Mouse (Mus musculus): ENCODE data around the gene Ints13. TPM values are rescaled to one million over a fixed set of nuclear protein-coding genes. Genes with fewer than 3 reads are reported as not detected.

Ints13 gene
- total and polyA plus RNA-seq, 3 experiments, result 31.9 to 51.9 (median 50.5) TPM

DNA sequence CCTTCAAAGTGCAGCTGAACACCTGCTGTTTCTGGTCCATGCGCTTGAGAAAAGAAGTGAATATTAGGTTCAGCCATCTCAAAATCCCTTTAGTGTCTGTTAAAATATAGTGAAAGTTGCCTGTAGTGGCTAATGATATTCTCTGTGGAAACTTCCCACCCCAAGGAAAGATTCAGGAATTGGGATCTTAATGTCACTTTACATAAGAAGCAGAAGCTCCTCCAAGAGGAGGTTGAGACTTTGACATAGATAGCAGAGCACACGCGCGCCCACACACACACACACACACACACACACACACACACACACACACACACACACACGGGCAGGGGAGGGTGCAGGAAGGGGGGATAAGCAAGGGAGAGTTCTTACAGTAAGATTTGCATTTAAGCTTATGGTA is 7.5 kb upstream of the Ints13 start:
- DNase-seq (ENCODE audit: extremely low read depth), result no peak
- Histone ChIP-seq H3K4me2 (ENCODE audit: insufficient read depth, low read depth, poor library complexity, severe bottlenecking) (no peak overlapping the region), H3K9ac (ENCODE audit: insufficient read depth, low read depth) (no peak overlapping the region), H3K27ac (ENCODE audit: insufficient read depth, low read depth) (no peak overlapping the region), H3K36me3 (replicated peaks in 1 of 2; ENCODE audit: control insufficient read depth in 1 of 2, insufficient read depth in 1 of 2, low read length in 1 of 2) (peaks cover 36 to 64% of the 10 kb centered on the region in 2 experiments), H3K9me3 (replicated peaks; ENCODE audit: low read length) (peaks cover 3% of the 10 kb centered on the region), H3K79me2 (replicated peaks; ENCODE audit: control insufficient read depth, extremely low read depth, insufficient read depth, poor library complexity, severe bottlenecking) (peaks cover 49% of the 10 kb centered on the region), H3K27me3 (replicated peaks) (no peaks in the 10 kb centered on the region), H3K4me3 (replicated peaks in 1 of 3; ENCODE audit: low read depth in 2 of 3, low read length in 2 of 3, poor library complexity in 1 of 3) (no peak overlapping the region), H3K4me1 (ENCODE audit: control insufficient read depth in 1 of 2, insufficient read depth in 2 of 2) (peaks cover 5 to 32% of the 10 kb centered on the region in 2 experiments; a peak in 3 of 4 replicates)
- in situ Hi-C loops (cut with MboI; ENCODE audit: low pct_ligation_motif_present, low pct_unique_long_range_greater_than_20kb, low sequenced_read_pairs), result no loop called here
- dilution Hi-C loops (cut with MboI; ENCODE audit: extremely low pct_ligation_motif_present, extremely low pct_unique_long_range_greater_than_20kb, low sequenced_read_pairs), result no loop called here
- no peak for TF ChIP-seq KAT2A (IDR thresholded peaks at IDR 0.05; ENCODE audit: insufficient replicate concordance, low read length)
- no peak for TF ChIP-seq JUN (IDR thresholded peaks at IDR 0.05; ENCODE audit: insufficient read depth, low read depth, low read length)
- TF ChIP-seq ZNF384 (IDR thresholded peaks at IDR 0.05; ENCODE audit: low read depth, low read length), result no peak
- TF ChIP-seq USF2 (conservative IDR thresholded peaks at IDR 0.05; ENCODE audit: low read depth, low read length), result no peak
- TF ChIP-seq NELFE (IDR thresholded peaks at IDR 0.05; ENCODE audit: low read depth, low read length), result no peak
- TF ChIP-seq SIN3A (IDR thresholded peaks at IDR 0.05; ENCODE audit: low read length), result no peak
- no peak for TF ChIP-seq TCF12 (IDR thresholded peaks at IDR 0.05; ENCODE audit: low read depth, low read length)
- TF ChIP-seq ZKSCAN1 (IDR thresholded peaks at IDR 0.05; ENCODE audit: borderline replicate concordance, low read depth, low read length), result no peak
- no peak for TF ChIP-seq PAX5 (IDR thresholded peaks at IDR 0.05; ENCODE audit: low read length)
- no peak for TF ChIP-seq MYC (IDR thresholded peaks at IDR 0.05; ENCODE audit: low read depth, low read length)
- TF ChIP-seq EP300 (IDR thresholded peaks at IDR 0.05; ENCODE audit: low read length), result no peak

DNA sequence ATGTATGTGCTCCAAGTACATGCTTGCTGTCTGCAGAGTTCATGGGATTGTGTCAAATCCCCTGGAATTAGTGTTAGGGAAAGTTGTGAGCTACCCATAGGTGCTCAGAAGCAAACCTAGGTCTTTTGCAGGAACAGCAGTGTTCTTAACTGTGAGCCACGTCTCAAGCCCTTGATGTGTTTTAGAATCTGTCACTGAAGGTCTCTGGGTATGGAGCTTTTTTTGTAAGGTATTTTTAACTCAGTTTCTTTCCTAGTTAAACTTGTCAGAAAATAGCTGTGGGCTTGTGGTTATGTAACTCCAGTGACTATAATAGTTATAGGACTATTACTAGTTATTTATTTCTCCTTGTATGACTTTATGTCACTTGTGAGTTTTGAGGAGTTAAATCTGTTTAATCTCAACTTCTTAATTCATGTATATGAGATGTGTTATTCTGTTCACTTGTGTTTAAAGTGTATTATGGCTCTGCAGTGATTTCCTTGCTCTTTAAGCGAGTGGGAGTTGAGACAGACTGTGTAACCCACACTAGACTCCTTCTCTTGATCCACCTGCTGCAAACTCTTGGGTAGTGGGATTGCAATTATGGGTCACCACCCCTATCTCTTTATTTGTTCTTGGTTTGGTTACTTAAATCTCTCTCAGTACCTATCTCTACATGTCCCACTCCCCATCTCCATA is 5.9 kb upstream of the Ints13 start:
- Histone ChIP-seq H3K36me3 (replicated peaks in 1 of 2; ENCODE audit: control insufficient read depth in 1 of 2, insufficient read depth in 1 of 2, low read length in 1 of 2) (peaks cover 23 to 48% of the 10 kb centered on the region in 2 experiments), H3K4me3 (replicated peaks in 1 of 3; ENCODE audit: low read depth in 2 of 3, low read length in 2 of 3, poor library complexity in 1 of 3) (no peak overlapping the region)
- DNase-seq (ENCODE audit: extremely low read depth), result no peak

More for the DNA sequence above, 5.9 kb upstream of the Ints13 start:
- Histone ChIP-seq H3K4me1 (ENCODE audit: control insufficient read depth in 1 of 2, insufficient read depth in 2 of 2) (peaks cover 5 to 32% of the 10 kb centered on the region in 2 experiments; a peak in 3 of 4 replicates), H3K4me2 (ENCODE audit: insufficient read depth, low read depth, poor library complexity, severe bottlenecking) (no peak overlapping the region), H3K79me2 (replicated peaks; ENCODE audit: control insufficient read depth, extremely low read depth, insufficient read depth, poor library complexity, severe bottlenecking) (peaks cover 62% of the 10 kb centered on the region), H3K27ac (ENCODE audit: insufficient read depth, low read depth) (no peak overlapping the region), H3K27me3 (replicated peaks) (no peaks in the 10 kb centered on the region), H3K9ac (ENCODE audit: insufficient read depth, low read depth) (no peak overlapping the region), H3K9me3 (replicated peaks; ENCODE audit: low read length) (peaks cover 3% of the 10 kb centered on the region)
- TF ChIP-seq CHD2 (IDR thresholded peaks at IDR 0.05; ENCODE audit: low read length), result no peak
- no peak for TF ChIP-seq MAFK (IDR thresholded peaks at IDR 0.05; ENCODE audit: insufficient replicate concordance, low read length)
- no peak for TF ChIP-seq SMC3 (IDR thresholded peaks at IDR 0.05; ENCODE audit: low read depth, low read length)
- TF ChIP-seq ZKSCAN1 (IDR thresholded peaks at IDR 0.05; ENCODE audit: borderline replicate concordance, low read depth, low read length), result no peak
- TF ChIP-seq ELF1 (IDR thresholded peaks at IDR 0.05; ENCODE audit: low read depth, low read length), result no peak
- TF ChIP-seq NELFE (IDR thresholded peaks at IDR 0.05; ENCODE audit: low read depth, low read length), result no peak
- no peak for TF ChIP-seq TBP (conservative IDR thresholded peaks at IDR 0.05; ENCODE audit: low read depth, low read length)
- TF ChIP-seq GABPA (IDR thresholded peaks at IDR 0.05; ENCODE audit: insufficient replicate concordance, low read depth, low read length), result no peak
- in situ Hi-C loops (cut with MboI; ENCODE audit: low pct_ligation_motif_present, low pct_unique_long_range_greater_than_20kb, low sequenced_read_pairs), result no loop called here
- dilution Hi-C loops (cut with MboI; ENCODE audit: extremely low pct_ligation_motif_present, extremely low pct_unique_long_range_greater_than_20kb, low sequenced_read_pairs), result no loop called here

All from CH12.LX (cell line).